Mouse (Mus musculus) lung, embryonic 16.5 days (tissue): ENCODE results near the gene Npnt. TPM values are rescaled to one million over a fixed set of nuclear protein-coding genes. Genes with fewer than 3 reads are reported as not detected.

ENCODE experiments used
- ATAC-seq: fragments of 200-750 bp; cut with Nextera tagmentation; 2 replicates; pipeline ENCODE4 v1.8.0; 2017; ENCODE audit warnings: low read depth, mild to moderate bottlenecking, moderate library complexity
- H3K27ac ChIP-seq: fragments of 300-500 bp; sonication (generic); 2 replicates; pipeline ENCODE4 v1.5.1; 2014; ENCODE audit warnings: mild to moderate bottlenecking, control low read depth, low read length
- H3K27me3 ChIP-seq: fragments of 300-500 bp; sonication (generic); 2 replicates; pipeline ENCODE4 v1.6.1; 2014; ENCODE audit warnings: low read depth, low read length, mixed read lengths; ENCODE audit not compliant: control insufficient read depth, insufficient read depth
- H3K36me3 ChIP-seq: fragments of 300-500 bp; sonication (generic); 2 replicates; pipeline ENCODE4 v1.6.1; 2014; ENCODE audit warnings: low read length; ENCODE audit not compliant: control insufficient read depth, insufficient read depth
- H3K4me1 ChIP-seq: fragments of 300-500 bp; sonication (generic); replicated peaks from 2 replicates; pipeline ENCODE4 v1.6.1; 2014; ENCODE audit warnings: low read length, mixed read lengths; ENCODE audit not compliant: control insufficient read depth, insufficient read depth
- H3K4me2 ChIP-seq: fragments of 300-500 bp; sonication (generic); 2 replicates; pipeline ENCODE4 v1.6.1; 2014; ENCODE audit warnings: low read depth, low read length, control low read depth
- H3K4me3 ChIP-seq: fragments of 300-500 bp; sonication (generic); 2 replicates; pipeline ENCODE4 v1.5.1; 2014; ENCODE audit warnings: mild to moderate bottlenecking, low read length, control low read depth
- H3K9ac ChIP-seq: fragments of 300-500 bp; sonication (generic); 2 replicates; pipeline ENCODE4 v1.6.1; 2014; ENCODE audit warnings: low read length, control low read depth
- H3K9me3 ChIP-seq: fragments of 300-500 bp; sonication (generic); 2 replicates; pipeline ENCODE4 v1.6.1; 2016; ENCODE audit warnings: low read length; ENCODE audit not compliant: control insufficient read depth
- WGBS: fragments of 180-500 bp; shearing (Covaris S2); extraction: QIAGEN DNeasy Blood & Tissue Kit; methylation state at CpG from one replicate; pipeline ENCODE4 v1.1.7; 2014; 5-methylcytosine and 5-hydroxymethylcytosine counted together
- polyA plus RNA-seq: library from polyadenylated mRNA; unstranded; fragments of >200 nt; fragmentation: Nextera tagmentation; extraction: Ambion mirVana; gene quantifications from 2 replicates; pipeline ENCODE4 v1.2.1, GENCODE M21; 2015

Npnt gene
- polyA plus RNA-seq, 1 experiment from 2014 or later, result 135 TPM

GRCm38 (mm10) chr3:132887074-132887848, 62.8 kb downstream of the Npnt start:
- WGBS, result 85% methylated on average over 16 of the region's 16 CpGs
- H3K27ac ChIP-seq, result no peak overlapping the region

GRCm38 (mm10) chr3:132886419-132887050, 63.6 kb downstream of the Npnt start:
- WGBS, result 71% methylated on average over 6 of the region's 6 CpGs
- Histone ChIP-seq H3K27ac (no peak overlapping the region), H3K36me3 (peaks cover 6% of the 10 kb centered on the region), H3K9ac (no peak overlapping the region), H3K27me3 (no peaks in the 10 kb centered on the region), H3K4me1 (no peaks in the 10 kb centered on the region), H3K4me2 (no peak overlapping the region), H3K4me3 (no peak overlapping the region), H3K9me3 (no peaks in the 10 kb centered on the region)
- 0 out of 2 replicates have a peak, but pooled peaks have one; percentile 15 for ATAC-seq

More at GRCm38 (mm10) chr3:132887074-132887848, 62.8 kb downstream of the Npnt start:
- Histone ChIP-seq H3K9ac (no peak overlapping the region), H3K27me3 (no peaks in the 10 kb centered on the region), H3K36me3 (peaks cover 6% of the 10 kb centered on the region), H3K9me3 (no peaks in the 10 kb centered on the region), H3K4me1 (no peaks in the 10 kb centered on the region), H3K4me3 (no peak overlapping the region), H3K4me2 (no peak overlapping the region)
- ATAC-seq, result no peak

- Histone ChIP-seq H3K27ac (no peak overlapping the region), H3K9me3 (no peaks in the 10 kb centered on the region), H3K27me3 (no peaks in the 10 kb centered on the region), H3K9ac (no peak overlapping the region), H3K4me3 (no peak overlapping the region), H3K4me2 (no peak overlapping the region), H3K36me3 (no peaks in the 10 kb centered on the region; the same call in 1 of the 2 replicates), H3K4me1 (no peaks in the 10 kb centered on the region)
- ATAC-seq, result no peak
- 80% methylated on average over 10 of the region's 10 CpGs for WGBS
These were observed 65.6 kb downstream of the Npnt start for GRCm38 (mm10) chr3:132884459-132884858.

- no peaks in the 10 kb centered on the region for H3K27me3 ChIP-seq
- no peaks in the 10 kb centered on the region for H3K4me1 ChIP-seq
- no peak overlapping the region for H3K27ac ChIP-seq
- 78% methylated on average over 9 of the region's 9 CpGs for WGBS
- no peak for ATAC-seq
- H3K9ac ChIP-seq, result no peak overlapping the region
- no peak overlapping the region for H3K4me2 ChIP-seq
- H3K4me3 ChIP-seq, result no peak overlapping the region
- no peaks in the 10 kb centered on the region; the same call in 1 of the 2 replicates for H3K36me3 ChIP-seq
- H3K9me3 ChIP-seq, result no peaks in the 10 kb centered on the region
These were observed 66.8 kb downstream of the Npnt start for GRCm38 (mm10) chr3:132883256-132883655.

- no peaks in the 10 kb centered on the region for H3K4me1 ChIP-seq
- no peak overlapping the region for H3K9ac ChIP-seq
- whole genome bisulfite sequencing, result 53% methylated on average over 9 of the region's 9 CpGs
- H3K27ac ChIP-seq, result no peak overlapping the region
- ATAC-seq, result no peak
- H3K27me3 ChIP-seq, result no peaks in the 10 kb centered on the region
- H3K9me3 ChIP-seq, result no peaks in the 10 kb centered on the region
- no peak overlapping the region for H3K4me2 ChIP-seq
- no peaks in the 10 kb centered on the region; the same call in 1 of the 2 replicates for H3K36me3 ChIP-seq
- H3K4me3 ChIP-seq, result no peak overlapping the region
These were observed 69.3 kb downstream of the Npnt start for GRCm38 (mm10) chr3:132880826-132881225.

- Histone ChIP-seq H3K27ac (no peak overlapping the region), H3K36me3 (no peaks in the 10 kb centered on the region), H3K4me1 (no peaks in the 10 kb centered on the region), H3K27me3 (no peaks in the 10 kb centered on the region), H3K4me3 (no peak overlapping the region), H3K9me3 (no peaks in the 10 kb centered on the region), H3K4me2 (no peak overlapping the region), H3K9ac (no peak overlapping the region)
- 77% methylated on average over 3 of the region's 3 CpGs for WGBS
- ATAC-seq, result no peak
These were observed 69.7 kb downstream of the Npnt start for GRCm38 (mm10) chr3:132880361-132880760.

GRCm38 (mm10) chr3:132876933-132877676, 73.0 kb downstream of the Npnt start:
- H3K9me3 ChIP-seq, result no peaks in the 10 kb centered on the region
- H3K4me2 ChIP-seq, result no peak overlapping the region
- H3K9ac ChIP-seq, result no peak overlapping the region
- no peaks in the 10 kb centered on the region for H3K27me3 ChIP-seq
- WGBS, result 46% methylated on average over 10 of the region's 10 CpGs
- ATAC-seq, result no peak
- H3K36me3 ChIP-seq, result no peaks in the 10 kb centered on the region
- H3K4me1 ChIP-seq, result no peaks in the 10 kb centered on the region
- no peak overlapping the region for H3K27ac ChIP-seq
- no peak overlapping the region for H3K4me3 ChIP-seq

- H3K9ac ChIP-seq, result no peak overlapping the region
- 0 out of 2 replicates have a peak, but pooled peaks cover 2% of the 10 kb centered on the region for H3K4me1 ChIP-seq
- ATAC-seq, result no peak
- 66% methylated on average over 14 of the region's 14 CpGs for WGBS
- H3K4me3 ChIP-seq, result no peak overlapping the region
- H3K36me3 ChIP-seq, result no peaks in the 10 kb centered on the region
- H3K27me3 ChIP-seq, result no peaks in the 10 kb centered on the region
- no peak overlapping the region for H3K4me2 ChIP-seq
- no peaks in the 10 kb centered on the region for H3K9me3 ChIP-seq
- H3K27ac ChIP-seq, result no peak overlapping the region
These were observed 73.9 kb downstream of the Npnt start for GRCm38 (mm10) chr3:132876011-132876708.
